Mouse (Mus musculus): ENCODE results near the gene Apobec4.
"Not testable (repeated sequence)": the region's sequence is repeated elsewhere in the genome, so short reads cannot be mapped to it uniquely, and the experiment has no call there.

Gene Apobec4

DNA sequence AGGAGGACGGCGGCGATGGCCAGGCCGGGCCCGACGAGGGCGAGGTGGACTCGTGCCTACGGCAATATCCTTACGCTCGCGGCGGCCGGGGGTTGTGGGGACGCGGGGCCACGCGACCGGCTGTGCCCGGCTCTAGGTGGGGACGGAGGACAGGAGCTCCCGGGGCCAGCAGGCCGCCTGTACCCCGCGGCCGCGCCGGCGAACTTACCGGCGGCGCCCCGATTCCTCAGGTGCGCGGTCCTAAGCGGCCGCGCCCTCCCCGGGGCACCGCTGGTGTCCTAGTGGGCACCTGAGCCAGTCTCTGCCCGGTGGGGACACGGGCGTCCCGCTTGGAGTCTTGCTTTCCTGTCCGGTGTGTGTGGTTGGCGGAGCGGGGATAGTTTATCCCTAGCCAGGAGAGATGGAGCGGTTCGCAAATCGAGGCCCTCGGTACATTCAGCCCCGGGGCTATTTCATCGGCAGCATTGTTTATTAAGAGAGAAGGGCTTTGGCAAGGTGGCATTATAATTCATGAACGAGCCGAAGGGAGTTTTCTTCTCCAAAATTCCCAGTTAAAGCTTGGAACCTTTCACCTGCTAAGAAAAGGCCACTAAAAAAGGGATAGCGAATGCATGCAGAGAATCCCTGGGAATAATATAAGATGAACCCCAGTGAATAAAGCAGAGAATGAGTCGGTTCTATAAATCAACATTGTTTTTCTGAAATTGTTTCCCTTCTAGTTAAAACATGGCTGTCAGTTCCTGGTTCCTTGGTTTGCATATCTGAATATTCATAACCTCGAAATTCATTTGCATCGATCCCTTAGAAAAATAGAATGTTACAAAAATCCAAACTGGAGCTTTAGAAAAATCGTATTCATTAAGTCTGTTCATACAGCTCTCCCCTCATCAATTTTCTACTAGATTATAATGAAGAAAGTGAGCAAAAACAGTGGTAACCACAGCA, 16.7 kb downstream of the Apobec4 start:
- in situ Hi-C loops (cut with MboI, MseI) = no loop called here

DNA sequence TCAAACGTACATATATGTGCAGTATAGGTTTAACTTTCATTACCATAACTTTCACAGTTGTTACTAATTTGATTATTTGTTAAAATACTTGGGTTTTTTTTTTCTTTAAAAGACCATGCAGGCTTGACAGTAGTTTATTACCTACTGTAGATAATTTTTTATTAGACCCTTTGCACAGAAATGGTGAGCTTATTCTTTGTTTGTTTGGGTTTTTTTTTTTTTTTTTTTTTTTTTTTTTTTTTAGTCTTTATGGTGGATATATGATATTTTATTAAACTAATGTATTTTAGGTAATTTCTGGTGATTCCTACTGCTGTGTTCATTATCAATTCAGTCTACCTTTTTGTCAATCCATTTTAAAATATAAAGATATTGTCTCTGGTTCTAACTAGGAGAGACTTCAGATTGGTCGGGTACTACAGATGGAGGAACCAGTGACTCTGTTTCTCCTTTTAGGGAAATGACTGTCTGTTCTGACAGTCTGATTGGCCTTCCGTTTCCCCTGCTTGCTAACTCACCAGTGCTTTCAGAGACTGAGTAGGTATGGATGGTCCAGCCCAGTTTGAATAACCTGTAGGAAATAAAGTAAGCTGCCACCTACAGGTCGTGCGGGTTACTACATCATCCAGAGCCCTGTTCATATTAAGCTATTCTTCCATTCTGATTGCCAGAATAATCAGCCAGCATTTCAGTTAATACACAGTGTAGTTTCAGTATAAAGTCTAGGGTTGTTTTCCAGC, 17.6 kb downstream of the Apobec4 start:
- in situ Hi-C loops (cut with MboI, MseI) = no loop called here

DNA sequence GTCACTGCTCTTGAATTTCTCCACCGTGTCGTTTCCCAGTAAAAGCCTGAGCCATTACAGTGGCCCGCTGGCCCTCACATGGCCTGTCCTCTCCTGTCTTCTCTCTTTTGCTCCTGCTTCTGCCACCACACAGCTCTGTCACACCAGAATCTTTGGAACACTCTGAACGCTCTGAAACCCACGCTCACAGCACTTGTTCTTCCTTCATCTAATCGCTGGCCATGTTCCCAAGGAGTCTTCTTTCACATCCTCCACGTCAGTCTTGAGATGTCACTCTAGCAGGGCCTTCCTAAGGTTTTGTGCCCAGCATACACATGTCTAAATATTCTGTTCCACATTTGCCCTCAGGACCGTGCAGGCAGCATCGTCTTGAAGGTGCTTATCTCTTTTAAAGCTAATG, 20.7 kb downstream of the Apobec4 start:
- in situ Hi-C loops (cut with MboI, MseI) = no loop called here

DNA sequence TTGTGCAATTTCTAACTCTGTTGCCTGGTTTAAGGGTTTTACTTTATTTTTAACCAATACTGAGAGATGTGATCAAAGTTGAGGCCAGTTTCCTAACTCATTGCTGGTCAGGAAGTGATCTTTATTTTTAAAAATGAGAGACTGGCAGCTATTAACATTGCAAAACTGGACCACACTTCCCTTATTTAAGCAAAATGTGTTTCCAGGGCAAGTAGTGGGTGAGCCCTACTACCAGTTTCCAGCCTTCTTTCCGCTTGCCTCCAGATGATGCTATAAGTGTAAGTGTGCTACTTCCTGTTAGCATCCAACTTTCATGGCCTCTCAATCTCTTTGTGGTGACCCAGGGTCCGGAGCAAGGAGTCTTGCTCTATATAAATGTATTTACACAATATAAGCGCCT, 24.2 kb downstream of the Apobec4 start:
- in situ Hi-C loops (cut with MboI, MseI) = not testable (repeated sequence)

DNA sequence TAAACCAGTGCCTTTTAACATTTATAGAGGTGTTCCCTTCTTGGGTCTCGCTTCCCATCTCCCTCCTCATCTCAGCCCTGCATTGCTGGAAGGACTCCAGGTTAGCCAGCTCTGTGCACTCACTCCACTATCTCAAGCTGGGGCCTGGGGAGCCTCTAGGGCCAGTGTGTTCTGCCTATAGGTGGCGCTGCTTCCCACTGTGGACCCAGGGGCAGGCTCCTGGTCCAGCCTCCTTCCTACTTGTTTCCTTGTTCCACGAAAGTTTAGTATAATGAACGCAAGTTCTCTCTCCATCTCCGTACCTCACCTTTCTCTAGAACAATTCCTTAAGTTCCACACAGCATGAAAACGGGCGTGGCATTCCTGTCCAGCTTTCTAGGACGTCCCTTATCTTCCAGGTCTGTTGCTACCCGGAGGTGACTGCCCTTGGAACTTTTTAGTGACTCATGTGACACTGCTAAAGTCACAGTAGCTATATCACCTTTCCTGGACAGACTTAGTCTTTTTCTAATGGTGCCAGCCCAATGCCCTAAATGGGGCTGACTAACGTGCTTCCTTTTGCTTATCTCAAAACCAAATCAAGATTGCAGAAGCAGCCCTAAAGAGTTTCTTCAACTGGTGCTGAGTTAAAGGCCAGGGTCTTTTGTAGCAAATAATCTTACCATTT, 28.9 kb downstream of the Apobec4 start:
- in situ Hi-C loops (cut with MboI, MseI) = no loop called here

DNA sequence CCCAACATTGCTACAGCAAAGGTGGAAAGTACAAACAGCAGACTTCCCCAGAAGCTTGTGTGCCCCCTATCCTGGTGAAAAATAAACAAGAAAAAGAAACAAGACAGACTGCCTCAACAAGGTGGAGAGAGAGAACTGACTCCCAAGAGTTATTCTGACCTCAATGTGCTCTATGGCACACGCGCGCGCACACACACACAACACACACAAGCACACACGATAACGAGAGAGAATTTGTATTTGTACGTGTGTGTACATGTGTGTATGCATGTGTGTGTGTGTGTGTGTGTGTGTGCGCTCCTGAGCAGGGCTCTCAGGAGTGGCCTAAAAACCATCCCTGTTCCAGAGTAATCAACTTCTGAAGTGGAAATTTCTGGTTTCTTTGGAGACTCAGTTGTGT, 34.3 kb downstream of the Apobec4 start:
- in situ Hi-C loops (cut with MboI, MseI) = no loop called here

DNA sequence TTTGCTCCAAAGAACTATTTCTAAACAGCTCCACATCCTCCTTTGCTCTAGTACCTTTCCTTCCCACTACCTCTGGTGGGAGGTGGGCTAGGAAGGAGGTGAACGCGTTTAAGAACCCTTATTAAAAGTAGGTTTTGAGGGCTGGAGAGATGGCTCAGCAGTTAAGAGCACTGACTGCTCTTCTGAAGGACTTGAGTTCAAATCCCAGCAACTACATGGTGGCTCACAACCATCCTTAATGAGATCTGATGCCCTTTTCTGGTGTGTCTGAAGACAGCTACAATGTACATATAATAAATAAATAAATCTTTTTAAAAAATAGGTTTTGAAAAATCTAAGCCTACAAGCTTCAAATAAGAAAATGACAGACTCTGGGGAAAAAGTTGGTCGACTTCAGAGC, 35.1 kb downstream of the Apobec4 start:
- in situ Hi-C loops (cut with MboI, MseI) = not testable (repeated sequence)

DNA sequence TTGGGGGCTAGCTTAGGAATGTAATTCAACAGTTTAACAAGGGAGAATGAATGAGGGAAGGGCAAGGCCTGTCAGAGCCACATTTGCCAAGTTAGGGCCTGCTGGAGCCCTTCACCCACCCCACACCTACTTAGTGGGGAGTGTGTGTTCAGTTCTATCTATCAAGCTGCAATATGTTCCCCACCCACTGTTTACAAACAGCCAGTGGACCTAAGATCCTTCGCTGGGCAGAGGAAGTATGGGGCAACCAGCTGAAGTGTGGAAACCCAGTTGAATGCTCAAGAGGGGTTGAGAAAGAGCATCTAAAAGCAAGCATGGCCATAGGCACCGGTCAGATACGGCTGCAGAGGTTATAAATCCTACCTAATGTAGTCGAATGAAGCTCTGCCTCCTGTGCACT, 36.6 kb downstream of the Apobec4 start:
- in situ Hi-C loops (cut with MboI, MseI) = no loop called here

DNA sequence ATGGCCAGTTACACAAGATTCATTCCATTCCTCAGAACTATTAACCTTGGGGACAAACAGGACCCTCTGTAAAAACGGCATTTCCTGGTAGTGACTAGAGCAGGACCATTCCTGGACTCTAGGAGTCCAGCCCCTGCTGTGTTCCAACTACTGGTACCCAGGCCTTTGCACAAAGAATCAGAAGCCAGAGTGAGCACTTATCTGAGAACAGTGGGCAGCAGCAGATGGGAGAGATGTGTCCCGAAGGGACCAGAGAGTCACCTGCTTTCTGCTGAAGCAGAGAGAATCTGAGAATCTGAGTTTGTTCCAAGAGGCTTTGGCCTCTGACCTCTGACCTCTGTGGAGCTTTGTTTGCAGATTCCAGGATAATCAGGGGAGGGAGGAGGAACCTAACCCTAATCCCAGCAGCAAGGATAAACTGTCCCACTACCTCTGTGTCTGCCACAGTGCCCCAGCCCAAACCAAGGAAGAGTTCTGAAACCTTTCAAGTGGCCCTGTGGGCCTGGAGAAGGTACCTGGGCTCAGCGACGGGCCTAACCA, 37.8 kb downstream of the Apobec4 start:
- in situ Hi-C loops (cut with MboI, MseI) = no loop called here

DNA sequence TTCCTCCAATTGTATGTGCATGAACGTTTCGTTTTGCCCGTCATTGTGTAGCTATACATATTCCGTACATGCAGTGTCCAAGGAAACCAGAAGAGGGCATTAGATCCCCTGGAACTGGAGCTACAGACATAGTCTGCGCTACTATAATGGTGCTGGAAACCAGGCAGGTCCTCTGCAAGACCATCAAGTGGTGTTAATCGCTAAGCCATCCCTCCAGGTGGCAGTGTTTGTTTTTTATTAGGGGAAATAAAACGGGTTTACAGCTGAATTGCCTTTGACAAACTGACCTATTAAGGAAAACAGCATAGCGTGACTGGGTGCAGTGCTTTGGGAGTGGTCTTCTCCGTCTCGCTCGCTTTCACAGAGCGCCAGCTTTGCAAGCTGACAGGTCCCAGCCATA, 39.9 kb downstream of the Apobec4 start:
- in situ Hi-C loops (cut with MboI, MseI) = no loop called here

DNA sequence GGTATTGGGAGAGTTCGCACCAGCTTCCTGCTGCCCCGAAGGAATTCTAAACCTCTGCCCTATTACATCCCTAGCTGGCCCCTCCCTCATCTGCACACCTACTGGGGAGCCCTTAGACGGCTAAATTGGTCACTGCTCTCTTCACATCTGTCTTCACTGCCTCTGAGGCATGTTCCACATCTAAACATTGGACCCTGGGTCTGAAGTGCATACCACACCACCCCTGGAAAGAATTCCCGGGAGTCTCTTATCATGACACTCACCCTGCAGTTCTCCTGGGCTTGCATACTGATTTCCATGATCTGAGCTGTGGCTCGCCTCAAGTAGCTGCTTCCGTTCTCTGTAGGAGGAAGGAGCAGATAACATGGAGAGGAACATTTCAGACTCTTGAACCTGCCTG, 40.5 kb downstream of the Apobec4 start:
- in situ Hi-C loops (cut with MboI, MseI) = no loop called here

DNA sequence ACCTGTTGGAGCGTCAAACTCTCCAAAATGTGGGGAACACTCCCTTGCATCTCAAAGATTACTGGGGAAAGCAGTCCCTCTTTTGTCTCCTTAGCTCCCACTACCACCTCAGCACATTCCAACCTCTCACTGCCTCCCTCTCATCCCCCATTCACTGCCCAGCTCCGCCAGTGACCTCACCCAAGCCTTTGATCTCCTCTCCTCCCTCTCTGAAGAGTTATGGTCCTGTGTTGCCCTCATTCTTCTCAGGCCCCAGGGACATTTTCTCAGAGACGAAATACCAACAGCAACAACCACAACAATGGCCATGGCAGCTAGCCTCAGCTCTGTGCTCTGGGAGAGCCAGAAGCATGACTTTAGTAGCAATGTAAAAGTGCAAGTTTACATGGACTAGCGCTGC, 40.9 kb downstream of the Apobec4 start:
- in situ Hi-C loops (cut with MboI, MseI) = no loop called here

DNA sequence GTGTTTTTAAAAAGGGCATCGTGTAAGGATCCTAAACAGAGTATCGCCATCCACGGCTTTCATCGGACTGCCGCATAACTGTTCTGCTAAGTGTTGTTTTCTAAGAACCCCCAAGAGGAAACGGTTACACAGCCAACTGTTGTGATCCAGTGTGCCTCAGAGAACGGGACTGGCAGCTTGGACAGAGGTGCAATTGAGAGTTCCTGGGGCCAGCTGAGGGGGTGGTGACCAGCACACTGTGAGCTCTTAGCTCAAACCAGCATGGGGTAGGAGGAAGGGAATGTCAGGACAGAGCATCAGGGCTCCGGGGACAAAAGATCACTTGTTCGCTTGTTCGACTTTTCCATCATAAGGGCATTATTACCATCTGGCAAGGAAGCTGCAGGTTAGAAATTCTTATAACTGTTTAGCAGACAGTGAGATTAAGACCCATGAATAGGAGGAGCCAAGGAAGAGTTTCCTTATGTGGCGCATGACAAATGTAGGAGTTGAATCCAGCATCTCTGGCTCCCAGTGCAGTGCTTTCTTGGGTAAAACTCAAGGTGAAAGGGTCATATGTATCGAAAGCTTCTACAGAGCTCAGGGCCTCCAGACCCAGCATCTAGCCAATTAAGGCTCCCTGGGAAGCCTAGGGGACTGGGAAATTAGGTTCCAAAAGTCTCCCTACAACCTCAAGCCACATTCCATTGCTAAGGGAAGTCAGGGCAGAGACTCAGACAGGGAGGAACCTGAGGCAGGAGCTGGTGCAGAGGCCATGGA, 42.6 kb downstream of the Apobec4 start:
- in situ Hi-C loops (cut with MboI, MseI) = no loop called here

DNA sequence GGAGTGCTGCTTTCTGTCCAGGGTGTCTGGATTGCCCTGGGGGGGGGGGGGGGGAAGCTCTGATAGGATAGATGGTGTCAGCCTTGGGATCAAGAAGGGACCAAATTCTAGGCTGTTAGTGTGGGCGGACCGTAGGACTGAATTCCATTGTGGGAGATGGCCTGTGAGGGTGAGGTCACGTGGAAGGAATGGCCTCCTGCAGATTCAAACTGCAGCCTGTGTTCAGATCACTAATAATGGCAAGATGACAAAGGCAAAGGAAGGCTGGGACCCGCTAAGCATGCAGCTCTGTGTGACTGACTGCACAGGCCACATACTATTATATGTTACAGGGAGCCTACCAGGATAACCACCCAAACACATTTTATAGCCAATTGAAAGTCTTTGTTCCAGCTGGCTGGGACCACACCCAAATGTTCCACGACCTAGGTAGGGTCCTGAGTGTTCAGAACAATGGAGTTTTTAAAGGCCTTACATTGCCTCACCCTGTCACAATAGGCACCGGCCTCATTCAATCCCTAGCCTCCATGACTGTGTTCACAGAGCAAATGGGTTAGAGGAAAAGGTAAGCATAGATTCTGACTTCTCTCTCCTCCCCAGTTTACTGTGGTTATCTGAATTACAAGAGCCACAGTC, 43.3 kb downstream of the Apobec4 start:
- in situ Hi-C loops (cut with MboI, MseI) = no loop called here

DNA sequence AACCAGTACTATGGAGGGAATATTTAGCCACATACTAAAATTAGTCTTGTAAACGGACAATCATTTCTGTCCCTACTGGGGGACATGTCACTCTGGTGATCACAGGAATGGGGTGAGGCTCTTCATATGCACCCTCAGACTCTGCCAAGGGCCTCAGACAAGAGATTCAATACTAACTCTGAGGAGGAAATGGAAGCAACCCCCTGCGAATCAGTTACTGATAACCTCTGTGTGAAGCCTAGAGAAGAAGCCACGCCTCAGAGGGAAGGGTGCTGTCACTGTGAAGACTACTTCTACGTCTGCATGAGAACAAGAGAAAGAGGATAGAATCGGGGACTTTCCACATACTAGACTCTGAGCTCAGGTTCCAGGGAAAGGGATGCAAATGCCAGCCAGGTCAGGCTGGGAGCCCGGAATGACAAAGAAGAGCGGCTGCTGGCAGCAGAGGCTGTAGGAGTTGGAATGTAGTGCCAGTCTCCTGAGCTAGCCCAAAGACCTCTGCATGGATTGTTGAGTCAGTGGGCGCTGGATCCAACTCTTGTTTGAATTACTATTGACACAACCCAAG, 45.4 kb downstream of the Apobec4 start:
- in situ Hi-C loops (cut with MboI, MseI) = no loop called here

DNA sequence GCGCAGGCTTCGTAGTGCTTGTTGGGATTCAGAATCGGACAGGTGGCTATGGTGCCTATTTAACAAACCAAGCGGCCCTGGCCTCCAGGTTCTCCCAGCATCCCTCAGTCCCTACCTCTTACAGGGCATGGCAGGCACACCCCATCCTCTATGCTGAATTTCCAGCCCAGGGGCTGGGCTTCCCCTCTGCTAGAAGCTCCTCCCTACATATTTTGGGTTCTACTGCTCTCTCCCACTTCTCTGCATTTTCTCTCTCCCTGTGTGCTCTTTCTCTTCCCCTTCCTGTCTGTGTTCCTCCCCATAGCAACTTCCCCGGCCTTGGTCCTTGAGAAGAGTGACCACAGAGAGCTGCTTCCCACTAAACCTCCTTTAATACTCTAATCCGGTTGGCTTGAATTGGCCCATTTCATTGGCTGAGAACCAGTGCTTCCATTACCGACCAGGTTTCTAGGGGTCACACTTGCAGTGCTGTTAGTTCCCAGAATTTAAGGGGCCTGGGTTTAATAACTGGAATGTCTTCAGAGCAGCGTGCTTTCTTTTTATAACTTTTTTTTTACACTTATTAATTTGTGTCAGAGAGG, 46.4 kb downstream of the Apobec4 start:
- in situ Hi-C loops (cut with MboI, MseI) = no loop called here

DNA sequence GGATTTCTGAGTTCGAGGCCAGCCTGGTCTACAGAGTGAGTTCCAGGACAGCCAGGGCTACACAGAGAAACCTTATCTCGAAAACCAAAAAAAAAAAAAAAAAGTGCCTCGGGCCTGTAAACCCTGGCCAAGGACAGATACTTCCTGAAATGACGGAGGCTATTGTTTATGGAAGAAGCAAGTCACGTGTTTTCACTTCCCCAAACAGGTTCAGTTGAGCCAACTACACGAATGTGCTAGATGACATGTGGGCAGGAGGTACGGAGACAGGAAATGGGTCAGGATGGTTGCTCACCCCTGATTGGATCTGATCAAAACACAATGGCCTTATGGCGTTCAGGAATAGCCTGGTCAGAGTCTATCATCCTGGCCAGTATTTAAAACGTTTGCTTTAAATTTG, 47.8 kb downstream of the Apobec4 start:
- in situ Hi-C loops (cut with MboI, MseI) = no loop called here

DNA sequence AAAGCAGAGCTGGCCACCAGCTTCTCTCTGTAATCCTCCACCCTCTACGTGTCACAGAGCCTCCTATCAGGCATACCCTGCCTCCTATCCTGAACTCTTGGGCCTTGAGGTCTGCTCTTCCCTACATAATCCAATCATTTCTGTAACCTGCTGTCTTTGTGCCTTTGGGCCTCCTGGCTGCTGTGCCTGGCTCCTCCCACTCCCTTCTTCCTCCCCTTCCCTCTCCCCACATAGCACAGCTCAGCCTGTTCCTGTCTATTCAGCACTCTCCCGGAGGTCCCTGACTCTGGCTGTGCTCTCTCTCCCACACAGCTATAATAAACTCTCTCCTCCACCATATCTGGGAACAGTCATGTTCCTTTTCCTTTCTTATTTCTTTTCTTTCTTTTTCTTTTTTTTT, 49.5 kb downstream of the Apobec4 start, which contains the start of gene Ncf2:
Gene Ncf2 (plus strand): TSS at position 298 of the 400 bp plus-strand sequence.
- in situ Hi-C loops (cut with MboI, MseI) = no loop called here

DNA sequence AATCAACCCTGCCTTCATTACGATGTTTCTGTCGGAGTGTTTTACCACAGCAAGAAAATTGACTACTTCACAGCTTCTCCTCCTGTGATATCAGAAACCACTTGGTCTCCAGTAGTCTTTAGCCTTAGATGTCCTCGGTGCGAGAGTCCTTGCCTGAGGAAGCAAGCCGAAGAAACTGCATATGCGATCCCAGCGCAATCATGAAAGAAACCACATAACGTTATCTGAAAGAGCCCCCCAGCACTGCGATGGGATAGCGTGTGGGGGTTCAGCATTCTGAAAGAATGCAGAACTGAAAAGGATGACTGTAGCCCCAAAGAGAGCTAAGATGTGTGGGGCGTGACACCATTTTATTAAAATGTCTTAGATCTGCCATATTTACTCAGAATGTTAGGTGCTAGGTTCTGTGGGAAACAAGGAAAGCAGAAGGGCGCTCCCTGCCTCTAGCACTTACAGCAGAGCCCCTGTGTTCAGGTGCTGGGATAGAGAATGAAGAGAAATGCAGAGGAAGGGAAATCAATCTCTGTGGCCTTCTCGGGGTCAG, 50.4 kb downstream of the Apobec4 start:
- in situ Hi-C loops (cut with MboI, MseI) = no loop called here

DNA sequence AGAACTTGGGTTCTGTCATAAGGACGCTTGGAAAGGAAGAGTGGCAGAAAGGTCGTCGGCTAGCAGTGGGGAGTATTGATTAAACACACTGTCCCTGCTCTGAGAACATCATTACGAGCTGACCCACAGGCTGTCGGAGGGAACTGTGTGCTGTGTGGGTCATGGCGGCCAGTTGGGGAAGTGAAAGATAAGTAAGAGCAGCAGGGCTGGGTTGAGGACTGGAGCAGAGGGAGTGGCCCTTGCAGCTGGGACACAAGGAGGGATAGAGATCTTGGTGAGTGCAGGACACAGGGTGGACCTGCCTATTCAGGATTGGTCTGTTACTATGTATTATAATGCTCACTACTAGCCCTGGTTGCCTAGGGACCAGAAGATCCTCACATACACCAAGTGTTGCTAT, 54.6 kb downstream of the Apobec4 start:
- in situ Hi-C loops (cut with MboI, MseI) = no loop called here
